Mouse (Mus musculus) bone marrow, adult 2 months (tissue): ENCODE measurements around the gene Slc22a15. TPM values are rescaled to one million over a fixed set of nuclear protein-coding genes. Genes with fewer than 3 reads are reported as not detected.

Experiments used
- H3K27ac ChIP-seq: fragments of 200-500 bp; 2 replicates; pipeline ENCODE4 v1.5.1; 2012; ENCODE audit warnings: low read depth, mild to moderate bottlenecking, control low read depth, inconsistent platforms, low read length; ENCODE audit not compliant: control insufficient read depth, poor library complexity, insufficient read depth
- H3K4me1 ChIP-seq: fragments of 200-500 bp; 2 replicates; pipeline ENCODE4 v1.6.1; 2011; ENCODE audit warnings: low read length; ENCODE audit not compliant: control insufficient read depth, insufficient read depth
- H3K4me3 ChIP-seq: fragments of 200-500 bp; replicated peaks from 2 replicates; pipeline ENCODE3; 2011; ENCODE audit warnings: mild to moderate bottlenecking, low read depth, low read length, control low read depth; ENCODE audit not compliant: control insufficient read depth
- CTCF ChIP-seq: fragments of 200-500 bp; IDR thresholded peaks from 2 replicates; pipeline ENCODE4 v1.5.1; 2011; ENCODE audit warnings: low read length, control low read depth; ENCODE audit not compliant: control insufficient read depth, insufficient read depth
- POLR2A ChIP-seq: fragments of 200-500 bp; IDR thresholded peaks from 2 replicates; pipeline ENCODE4 v1.6.1; 2011; ENCODE audit warnings: low read depth, mild to moderate bottlenecking, control low read depth, low read length, borderline replicate concordance; ENCODE audit not compliant: control insufficient read depth
- WGBS: fragments of 180-500 bp; shearing (Covaris S2); methylation state at CpG from one replicate; pipeline ENCODE4 v1.1.7; 2018; 5-methylcytosine and 5-hydroxymethylcytosine counted together
- polyA plus RNA-seq: library from polyadenylated mRNA; stranded (reverse); fragments of >200 nt; gene quantifications from 2 replicates; pipeline ENCODE4 v1.2.4, GENCODE M21; 2011; ENCODE audit warnings: low replicate concordance; ENCODE audit not compliant: missing spikeins, insufficient read depth, insufficient read length

Gene Slc22a15
- polyA plus RNA-seq, 1 experiment, result 19.1 TPM

GRCm38 (mm10) chr3:101846096-101846495, 78.2 kb downstream of the Slc22a15 start:
- H3K27ac ChIP-seq, result no peak overlapping the region

GRCm38 (mm10) chr3:101842372-101843094, 81.7 kb downstream of the Slc22a15 start:
- Histone ChIP-seq H3K27ac (no peak overlapping the region), H3K4me3 (no peak overlapping the region), H3K4me1 (no peaks in the 10 kb centered on the region)
- 79% methylated on average over 7 of the region's 7 CpGs for WGBS
- TF ChIP-seq POLR2A (no peak), CTCF (no peak)

More at GRCm38 (mm10) chr3:101846096-101846495, 78.2 kb downstream of the Slc22a15 start:
- Histone ChIP-seq H3K4me1 (no peaks in the 10 kb centered on the region), H3K4me3 (no peak overlapping the region)
- 35% methylated on average over 4 of the region's 4 CpGs for WGBS
- TF ChIP-seq CTCF (no peak), POLR2A (no peak)

- WGBS, result 86% methylated on average over 9 of the region's 9 CpGs
- TF ChIP-seq POLR2A (no peak), CTCF (no peak)
Measured at GRCm38 (mm10) chr3:101839327-101839726, 84.9 kb downstream of the Slc22a15 start.

GRCm38 (mm10) chr3:101836971-101837370, 87.3 kb downstream of the Slc22a15 start:
- Histone ChIP-seq H3K4me1 (no peaks in the 10 kb centered on the region), H3K27ac (no peak overlapping the region), H3K4me3 (no peak overlapping the region)
- 82% methylated on average over 3 of the region's 3 CpGs for WGBS
- TF ChIP-seq POLR2A (no peak), CTCF (no peak)

More at GRCm38 (mm10) chr3:101839327-101839726, 84.9 kb downstream of the Slc22a15 start:
- H3K4me1 ChIP-seq, result no peaks in the 10 kb centered on the region
- no peak overlapping the region for H3K4me3 ChIP-seq
- no peak overlapping the region for H3K27ac ChIP-seq

GRCm38 (mm10) chr3:101836532-101836931, 87.7 kb downstream of the Slc22a15 start:
- WGBS, result 63% methylated on average over 5 of the region's 5 CpGs
- Histone ChIP-seq H3K27ac (no peak overlapping the region), H3K4me1 (no peaks in the 10 kb centered on the region), H3K4me3 (no peak overlapping the region)
- TF ChIP-seq CTCF, result no peak
- TF ChIP-seq POLR2A, result no peak

GRCm38 (mm10) chr3:101836045-101836444, 88.2 kb downstream of the Slc22a15 start:
- H3K27ac ChIP-seq, result no peak overlapping the region
- 31% methylated on average over 8 of the region's 8 CpGs for WGBS
- TF ChIP-seq CTCF, result no peak
- TF ChIP-seq POLR2A, result no peak
- no peaks in the 10 kb centered on the region for H3K4me1 ChIP-seq
- no peak overlapping the region for H3K4me3 ChIP-seq

GRCm38 (mm10) chr3:101831189-101831858, 92.9 kb downstream of the Slc22a15 start:
- no peak overlapping the region for H3K27ac ChIP-seq
- no peak for TF ChIP-seq CTCF
- no peak for TF ChIP-seq POLR2A
- H3K4me3 ChIP-seq, result no peak overlapping the region
- no peaks in the 10 kb centered on the region for H3K4me1 ChIP-seq
- 32% methylated on average over 10 of the region's 10 CpGs for WGBS

- Histone ChIP-seq H3K4me1 (no peaks in the 10 kb centered on the region), H3K27ac (no peak overlapping the region), H3K4me3 (no peak overlapping the region)
- TF ChIP-seq POLR2A (no peak), CTCF (no peak)
- 75% methylated on average over 10 of the region's 10 CpGs for WGBS
Measured at GRCm38 (mm10) chr3:101829881-101830616, 94.2 kb downstream of the Slc22a15 start.
